Mouse (Mus musculus) bone marrow, adult 2 months (tissue): ENCODE results near the gene Ecel1.

Experiments
- CTCF ChIP-seq: fragments of 200-500 bp; IDR thresholded peaks from 2 replicates; pipeline ENCODE4 v1.5.1; 2011; ENCODE audit warnings: low read length, control low read depth; ENCODE audit not compliant: control insufficient read depth, insufficient read depth
- POLR2A ChIP-seq: fragments of 200-500 bp; IDR thresholded peaks from 2 replicates; pipeline ENCODE4 v1.6.1; 2011; ENCODE audit warnings: low read depth, mild to moderate bottlenecking, control low read depth, low read length, borderline replicate concordance; ENCODE audit not compliant: control insufficient read depth

DNA sequence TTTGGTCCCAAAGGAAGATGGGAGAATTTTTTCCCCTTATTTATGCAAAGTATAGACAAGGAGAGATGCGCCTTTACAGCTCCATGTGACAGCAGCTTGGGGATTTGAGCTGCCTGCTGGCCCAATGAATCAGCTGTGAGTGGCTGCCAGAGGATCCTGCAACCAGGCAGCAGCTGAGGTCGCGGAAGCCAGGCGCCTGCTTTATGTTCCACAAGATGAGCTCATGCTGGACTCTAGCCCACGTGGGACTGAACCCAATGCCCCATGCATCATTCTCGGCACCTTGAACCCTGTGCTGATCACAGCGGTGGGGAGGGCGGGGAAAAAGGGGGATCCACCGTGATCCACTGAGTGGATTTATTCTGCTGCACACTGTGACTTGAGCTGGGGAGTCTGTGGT, 13.9 kb downstream of the Ecel1 start:
- TF ChIP-seq CTCF (no peak), POLR2A (no peak)
